Mouse (Mus musculus): Measurements from ENCODE around the gene Bmp8a. TPM values are rescaled to one million over a fixed set of nuclear protein-coding genes. Genes with fewer than 3 reads are reported as not detected.
A peak's percentile ranks its signal among the peaks of the same experiment; 100 is the strongest.

The Bmp8a gene
- polyA plus RNA-seq (2014; fragmentation: Nextera tagmentation; extraction: Ambion mirVana): 0.20 TPM in 1 of 2 replicates, not detected in the other

DNA sequence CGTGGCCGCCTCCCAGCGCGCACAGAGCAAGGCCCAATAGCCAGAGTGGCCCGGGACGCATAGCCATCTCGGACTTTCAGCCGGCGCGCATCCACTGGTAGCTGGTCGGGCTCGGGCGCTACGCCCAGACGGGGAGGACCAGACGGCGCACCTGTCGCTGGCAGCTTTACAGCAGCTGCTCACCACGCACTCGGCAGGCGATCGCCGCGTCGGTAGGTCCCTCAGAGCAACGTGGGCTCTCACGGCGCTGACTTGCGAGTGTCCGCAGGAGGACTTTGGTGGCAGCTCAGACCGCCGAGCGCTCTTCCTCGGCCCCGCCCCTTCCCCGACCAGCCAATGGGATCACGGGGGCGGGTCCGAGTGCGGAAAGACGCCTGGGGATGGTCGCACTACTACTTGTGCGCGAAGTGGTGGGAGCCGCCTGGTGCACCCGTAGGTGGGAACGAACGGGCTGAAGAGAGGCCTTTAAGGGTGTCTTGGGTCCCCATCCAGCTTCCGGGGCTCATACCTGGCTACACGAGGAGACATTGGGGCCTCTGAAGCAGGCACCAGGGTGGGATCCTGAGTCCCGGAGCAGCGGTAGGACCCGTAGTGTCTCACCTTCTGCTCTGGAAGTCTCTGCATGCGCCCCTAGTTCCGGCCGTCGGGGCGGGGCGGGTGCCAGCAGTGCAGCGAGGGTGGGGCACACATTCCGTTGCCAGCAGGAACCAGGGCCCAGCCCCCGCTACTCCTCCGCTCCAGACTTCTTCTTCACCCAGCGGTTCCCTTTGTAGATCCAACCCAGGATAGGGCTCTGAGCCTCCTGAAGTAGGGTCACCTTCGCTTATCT lies at the start of gene Bmp8a:
Bmp8a (minus strand) TSS at position 611 of the 829 bp plus-strand sequence.
- peak within 1 kb of the TSS; percentile 35 for H3K9ac ChIP-seq (ENCODE audit: low read depth, low read length)
- no peaks in the 10 kb centered on the region for H3K4me1 ChIP-seq (ENCODE audit: control insufficient read depth, insufficient read depth, low read length)
- peak within 1 kb of the TSS; percentile 53 for H3K4me3 ChIP-seq (ENCODE audit: low read length)
- peak within 1 kb of the TSS; percentile 88 for H3K4me2 ChIP-seq (replicated peaks; ENCODE audit: low read depth, low read length)
- no peak within 1 kb of the TSS for H3K27ac ChIP-seq (ENCODE audit: low read depth, low read length)
- under 1% methylated on average over 65 of the region's 65 CpGs for WGBS
- peaks cover 42% of the 10 kb centered on the region for H3K27me3 ChIP-seq (ENCODE audit: control insufficient read depth, insufficient read depth, low read length)
- peak; percentile 92 for ATAC-seq (ENCODE audit: low FRiP score, low TSS enrichment)
- no peaks in the 10 kb centered on the region for H3K9me3 ChIP-seq (ENCODE audit: control insufficient read depth, low read length)
- H3K36me3 ChIP-seq (ENCODE audit: control insufficient read depth, insufficient read depth, low read length): no peaks in the 10 kb centered on the region

DNA sequence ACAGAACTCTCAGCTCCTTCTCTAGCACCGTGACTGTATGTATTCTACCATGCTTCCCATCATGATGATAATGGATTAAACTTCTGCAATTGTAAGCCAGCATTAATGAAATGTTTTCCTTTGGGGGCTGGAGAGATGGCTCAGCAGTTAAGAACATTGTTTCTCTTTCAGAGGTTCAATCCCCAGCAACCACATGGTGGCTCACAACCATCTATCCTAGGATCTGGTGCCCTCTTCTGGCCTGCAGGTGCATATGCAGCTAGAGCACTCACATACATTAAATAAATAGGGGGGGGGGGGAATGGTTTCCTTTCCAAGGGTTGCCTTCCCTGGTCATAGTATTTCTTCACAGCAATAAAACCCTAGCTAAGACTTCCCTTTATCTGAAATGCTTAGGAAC lies 49.1 kb upstream of the Bmp8a start:
- Histone ChIP-seq H3K27ac (ENCODE audit: low read depth, low read length) (no peak overlapping the region), H3K4me2 (replicated peaks; ENCODE audit: low read depth, low read length) (no peak overlapping the region), H3K9ac (ENCODE audit: low read depth, low read length) (no peak overlapping the region), H3K4me3 (ENCODE audit: low read length) (no peak overlapping the region), H3K9me3 (ENCODE audit: control insufficient read depth, low read length) (no peaks in the 10 kb centered on the region), H3K36me3 (ENCODE audit: control insufficient read depth, insufficient read depth, low read length) (peaks cover 82% of the 10 kb centered on the region), H3K27me3 (ENCODE audit: control insufficient read depth, insufficient read depth, low read length) (no peaks in the 10 kb centered on the region), H3K4me1 (ENCODE audit: control insufficient read depth, insufficient read depth, low read length) (no peaks in the 10 kb centered on the region)
- no peak for ATAC-seq (ENCODE audit: low FRiP score, low TSS enrichment)
- WGBS: 96% methylated on average over 1 of the region's 1 CpGs

DNA sequence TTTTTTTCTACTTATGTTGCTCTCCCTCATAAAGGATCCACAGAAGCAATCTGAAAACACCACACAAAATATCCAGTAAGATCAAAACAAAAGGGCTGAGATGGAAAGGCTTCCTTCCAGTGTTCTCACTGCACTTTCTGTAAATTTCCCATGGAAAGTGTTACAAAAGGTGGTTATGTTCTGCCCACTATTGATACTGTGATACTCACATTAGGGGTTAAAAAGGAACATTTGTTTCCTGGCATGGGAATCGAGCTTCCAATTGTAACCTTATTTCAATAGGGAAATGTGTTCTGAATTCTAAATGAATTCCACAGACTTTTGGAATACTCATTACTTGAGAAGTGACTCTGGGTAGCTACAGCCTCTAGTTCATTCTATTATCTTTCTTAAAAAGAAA lies 42.0 kb upstream of the Bmp8a start:
- no peak overlapping the region for H3K4me2 ChIP-seq (replicated peaks; ENCODE audit: low read depth, low read length)
- no peaks in the 10 kb centered on the region for H3K4me1 ChIP-seq (ENCODE audit: control insufficient read depth, insufficient read depth, low read length)
- H3K27ac ChIP-seq (ENCODE audit: low read depth, low read length): no peak overlapping the region
- no peaks in the 10 kb centered on the region for H3K9me3 ChIP-seq (ENCODE audit: control insufficient read depth, low read length)
- no peaks in the 10 kb centered on the region for H3K27me3 ChIP-seq (ENCODE audit: control insufficient read depth, insufficient read depth, low read length)
- WGBS: 76% methylated on average over 1 of the region's 1 CpGs
- peaks cover 87% of the 10 kb centered on the region for H3K36me3 ChIP-seq (ENCODE audit: control insufficient read depth, insufficient read depth, low read length)
- no peak overlapping the region for H3K4me3 ChIP-seq (ENCODE audit: low read length)
- ATAC-seq (ENCODE audit: low FRiP score, low TSS enrichment): no peak
- no peak overlapping the region for H3K9ac ChIP-seq (ENCODE audit: low read depth, low read length)

DNA sequence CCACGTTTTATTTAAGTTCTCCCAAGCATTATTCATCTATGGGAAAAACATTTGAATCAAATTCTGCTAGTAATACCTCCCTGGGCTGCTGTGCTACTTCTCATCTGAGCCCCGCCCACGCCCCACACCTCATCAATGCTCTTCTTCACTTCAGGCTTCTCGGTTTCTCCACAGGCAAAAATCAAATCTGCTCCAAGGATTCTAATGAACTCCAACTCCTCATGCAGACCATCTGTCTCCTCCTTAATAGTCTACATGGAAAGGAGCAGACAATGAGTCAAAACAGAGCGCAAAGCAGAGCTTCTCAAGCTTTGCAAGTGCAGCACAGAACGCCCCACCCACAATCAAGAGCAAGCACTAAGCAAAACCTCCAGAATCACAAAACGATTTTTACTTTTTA lies 40.1 kb upstream of the Bmp8a start:
- H3K4me3 ChIP-seq (ENCODE audit: low read length): no peak overlapping the region
- H3K4me2 ChIP-seq (replicated peaks; ENCODE audit: low read depth, low read length): no peak overlapping the region
- no peak for ATAC-seq (ENCODE audit: low FRiP score, low TSS enrichment)
- no peaks in the 10 kb centered on the region for H3K4me1 ChIP-seq (ENCODE audit: control insufficient read depth, insufficient read depth, low read length)
- no peaks in the 10 kb centered on the region for H3K9me3 ChIP-seq (ENCODE audit: control insufficient read depth, low read length)
- 94% methylated on average over 7 of the region's 7 CpGs for WGBS
- no peaks in the 10 kb centered on the region for H3K27me3 ChIP-seq (ENCODE audit: control insufficient read depth, insufficient read depth, low read length)
- H3K27ac ChIP-seq (ENCODE audit: low read depth, low read length): no peak overlapping the region
- H3K36me3 ChIP-seq (ENCODE audit: control insufficient read depth, insufficient read depth, low read length): peaks cover 83% of the 10 kb centered on the region
- no peak overlapping the region for H3K9ac ChIP-seq (ENCODE audit: low read depth, low read length)

DNA sequence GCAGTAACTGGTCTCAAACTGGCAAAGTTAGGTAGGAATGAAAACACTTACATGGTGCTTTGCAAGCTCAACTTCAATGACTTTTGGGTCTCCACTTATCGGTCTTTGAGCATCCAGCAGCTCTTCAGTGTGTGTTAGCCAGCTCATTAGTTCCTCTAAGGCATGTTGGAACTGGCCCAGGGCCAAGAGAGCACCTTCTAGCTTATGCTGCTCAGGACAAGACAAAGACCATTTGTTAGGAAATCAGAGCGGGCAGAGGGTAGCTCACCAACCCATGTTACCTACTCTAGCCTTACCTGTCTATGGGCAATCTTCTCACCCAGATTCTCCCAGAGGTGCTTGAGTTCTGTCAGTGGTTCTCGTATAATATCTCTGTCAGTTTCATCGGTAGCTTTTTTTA lies 39.0 kb upstream of the Bmp8a start:
- Histone ChIP-seq H3K9me3 (ENCODE audit: control insufficient read depth, low read length) (no peaks in the 10 kb centered on the region), H3K27ac (ENCODE audit: low read depth, low read length) (no peak overlapping the region), H3K4me3 (ENCODE audit: low read length) (no peak overlapping the region), H3K36me3 (ENCODE audit: control insufficient read depth, insufficient read depth, low read length) (peaks cover 91% of the 10 kb centered on the region), H3K4me2 (replicated peaks; ENCODE audit: low read depth, low read length) (no peak overlapping the region), H3K4me1 (ENCODE audit: control insufficient read depth, insufficient read depth, low read length) (no peaks in the 10 kb centered on the region), H3K9ac (ENCODE audit: low read depth, low read length) (no peak overlapping the region), H3K27me3 (ENCODE audit: control insufficient read depth, insufficient read depth, low read length) (no peaks in the 10 kb centered on the region)
- ATAC-seq (ENCODE audit: low FRiP score, low TSS enrichment): no peak
- 95% methylated on average over 4 of the region's 4 CpGs for WGBS

DNA sequence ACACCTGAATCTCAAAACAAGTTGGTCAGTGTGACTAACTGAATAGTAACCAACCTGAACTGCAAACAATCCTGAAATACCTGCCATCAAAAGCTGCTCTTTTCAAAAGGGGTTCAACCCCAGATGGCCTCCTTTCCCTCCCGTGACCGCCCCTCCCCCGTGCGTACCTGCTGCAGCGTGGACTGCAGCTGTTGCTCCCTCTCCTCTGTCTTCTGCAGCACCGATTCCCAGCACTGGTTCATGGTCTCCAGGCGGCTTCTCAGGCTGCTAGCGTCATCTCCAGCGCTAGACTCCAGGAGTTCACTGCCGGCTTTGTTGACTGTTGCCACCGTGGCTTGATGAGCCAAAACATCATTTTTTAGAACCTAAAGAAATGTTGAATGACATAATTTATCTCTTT lies 38.5 kb upstream of the Bmp8a start:
- Histone ChIP-seq H3K27ac (ENCODE audit: low read depth, low read length) (no peak overlapping the region), H3K9me3 (ENCODE audit: control insufficient read depth, low read length) (no peaks in the 10 kb centered on the region), H3K9ac (ENCODE audit: low read depth, low read length) (no peak overlapping the region), H3K36me3 (ENCODE audit: control insufficient read depth, insufficient read depth, low read length) (peaks cover 91% of the 10 kb centered on the region), H3K4me3 (ENCODE audit: low read length) (no peak overlapping the region), H3K4me2 (replicated peaks; ENCODE audit: low read depth, low read length) (no peak overlapping the region), H3K4me1 (ENCODE audit: control insufficient read depth, insufficient read depth, low read length) (no peaks in the 10 kb centered on the region), H3K27me3 (ENCODE audit: control insufficient read depth, insufficient read depth, low read length) (no peaks in the 10 kb centered on the region)
- 91% methylated on average over 11 of the region's 11 CpGs for WGBS
- no peak for ATAC-seq (ENCODE audit: low FRiP score, low TSS enrichment)

DNA sequence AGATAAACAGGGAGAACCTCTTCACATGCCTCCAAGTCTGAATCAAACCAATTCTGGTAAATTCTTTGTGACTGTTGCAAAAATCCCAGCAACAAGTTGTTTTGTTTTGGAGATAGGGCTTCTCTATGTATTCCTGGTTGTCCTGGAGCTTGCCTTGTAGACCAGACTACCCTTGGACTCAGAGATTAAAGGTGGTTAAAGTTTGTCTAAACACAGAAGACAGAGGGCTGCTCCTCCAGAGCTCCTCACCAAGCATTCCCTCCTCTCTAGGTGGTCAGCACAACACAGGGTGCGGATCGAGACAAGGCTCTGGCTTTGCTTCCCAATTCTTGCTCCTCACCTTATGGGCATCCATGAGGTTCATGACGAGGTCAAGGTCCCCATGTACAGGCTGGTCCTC lies 33.0 kb upstream of the Bmp8a start:
- WGBS: over 99% methylated on average over 3 of the region's 3 CpGs
- no peaks in the 10 kb centered on the region for H3K4me1 ChIP-seq (ENCODE audit: control insufficient read depth, insufficient read depth, low read length)
- no peaks in the 10 kb centered on the region for H3K9me3 ChIP-seq (ENCODE audit: control insufficient read depth, low read length)
- ATAC-seq (ENCODE audit: low FRiP score, low TSS enrichment): no peak
- H3K36me3 ChIP-seq (ENCODE audit: control insufficient read depth, insufficient read depth, low read length): peaks cover 91% of the 10 kb centered on the region
- no peak overlapping the region for H3K9ac ChIP-seq (ENCODE audit: low read depth, low read length)
- H3K4me3 ChIP-seq (ENCODE audit: low read length): no peak overlapping the region
- H3K4me2 ChIP-seq (replicated peaks; ENCODE audit: low read depth, low read length): no peak overlapping the region
- H3K27ac ChIP-seq (ENCODE audit: low read depth, low read length): no peak overlapping the region
- no peaks in the 10 kb centered on the region for H3K27me3 ChIP-seq (ENCODE audit: control insufficient read depth, insufficient read depth, low read length)

DNA sequence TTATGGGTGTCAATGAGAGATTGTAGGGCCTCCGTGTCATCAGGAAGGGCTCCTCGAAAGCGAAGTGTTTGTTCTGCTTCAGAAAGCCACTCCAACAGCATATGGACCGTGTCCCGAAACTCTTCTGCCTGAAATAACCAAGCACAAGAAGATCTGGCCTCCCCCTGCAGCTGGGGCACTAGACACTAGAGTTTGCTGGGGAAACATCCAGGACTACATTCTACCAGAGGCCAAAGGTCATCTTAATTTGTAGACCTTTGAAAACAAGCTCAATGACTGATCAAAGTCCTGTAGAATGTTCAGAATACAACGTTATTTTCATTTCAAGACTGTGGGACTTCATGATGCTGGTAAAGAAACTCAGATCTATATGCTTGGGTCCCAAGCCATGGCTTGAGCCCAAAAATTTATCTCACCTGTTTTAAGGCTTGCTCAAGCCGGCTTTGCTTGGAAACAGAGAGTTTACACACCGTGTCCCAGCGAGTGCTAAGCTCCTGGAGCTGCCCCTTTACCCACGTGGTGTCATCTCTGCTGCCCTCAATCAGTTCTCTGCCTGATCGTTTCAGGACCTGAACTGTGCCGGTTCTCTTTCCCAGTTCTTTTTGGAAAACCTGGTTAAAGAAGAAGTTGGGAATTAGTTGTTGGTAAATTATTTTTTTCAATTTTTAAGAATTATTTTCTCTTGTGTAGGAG lies 31.4 kb upstream of the Bmp8a start:
- Histone ChIP-seq H3K27me3 (ENCODE audit: control insufficient read depth, insufficient read depth, low read length) (no peaks in the 10 kb centered on the region), H3K9ac (ENCODE audit: low read depth, low read length) (no peak overlapping the region), H3K4me2 (replicated peaks; ENCODE audit: low read depth, low read length) (no peak overlapping the region), H3K4me3 (ENCODE audit: low read length) (no peak overlapping the region), H3K27ac (ENCODE audit: low read depth, low read length) (no peak overlapping the region), H3K4me1 (ENCODE audit: control insufficient read depth, insufficient read depth, low read length) (no peaks in the 10 kb centered on the region), H3K36me3 (ENCODE audit: control insufficient read depth, insufficient read depth, low read length) (peaks cover 93% of the 10 kb centered on the region), H3K9me3 (ENCODE audit: control insufficient read depth, low read length) (no peaks in the 10 kb centered on the region)
- WGBS: 90% methylated on average over 12 of the region's 12 CpGs
- no peak for ATAC-seq (ENCODE audit: low FRiP score, low TSS enrichment)

DNA sequence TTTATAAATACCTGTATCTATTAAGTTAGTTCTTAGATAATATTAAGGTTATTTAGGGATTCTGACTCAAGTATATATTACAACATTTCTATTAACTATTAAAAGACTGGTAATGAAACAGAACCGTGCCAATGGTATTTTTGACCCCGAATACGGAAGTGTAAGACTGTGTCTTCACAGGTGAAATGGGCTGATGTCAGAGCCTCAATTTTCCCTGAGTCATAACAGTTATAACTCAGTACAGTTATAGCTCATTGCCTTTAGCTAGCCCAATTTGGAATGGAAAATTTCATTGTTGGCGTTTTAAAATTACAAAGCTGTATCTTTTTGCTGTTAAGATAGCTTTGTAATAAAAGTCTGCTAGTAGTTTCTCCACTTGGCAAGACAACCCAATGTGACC lies 20.5 kb upstream of the Bmp8a start:
- no peaks in the 10 kb centered on the region for H3K9me3 ChIP-seq (ENCODE audit: control insufficient read depth, low read length)
- no peak for ATAC-seq (ENCODE audit: low FRiP score, low TSS enrichment)
- no peak overlapping the region for H3K4me2 ChIP-seq (replicated peaks; ENCODE audit: low read depth, low read length)
- no peak overlapping the region for H3K9ac ChIP-seq (ENCODE audit: low read depth, low read length)
- no peak overlapping the region for H3K27ac ChIP-seq (ENCODE audit: low read depth, low read length)
- H3K27me3 ChIP-seq (ENCODE audit: control insufficient read depth, insufficient read depth, low read length): no peaks in the 10 kb centered on the region
- no peak overlapping the region for H3K4me3 ChIP-seq (ENCODE audit: low read length)
- 96% methylated on average over 4 of the region's 4 CpGs for WGBS
- H3K36me3 ChIP-seq (ENCODE audit: control insufficient read depth, insufficient read depth, low read length): peaks cover 87% of the 10 kb centered on the region
- H3K4me1 ChIP-seq (ENCODE audit: control insufficient read depth, insufficient read depth, low read length): no peaks in the 10 kb centered on the region
